Mouse (Mus musculus) small intestine, adult 2 months (tissue): ENCODE results near the gene Rab37. TPM values are rescaled to one million over a fixed set of nuclear protein-coding genes. Genes with fewer than 3 reads are reported as not detected.
A peak's percentile ranks its signal among the peaks of the same experiment; 100 is the strongest.

Source experiments
- H3K27ac ChIP-seq: fragments of 200-500 bp; 2 replicates; pipeline ENCODE4 v1.5.1; 2012; ENCODE audit warnings: low read depth, low read length, control low read depth, inconsistent platforms; ENCODE audit not compliant: insufficient read depth
- H3K27me3 ChIP-seq: fragments of 200-500 bp; 2 replicates; pipeline ENCODE4 v1.6.1; 2012; ENCODE audit warnings: mild to moderate bottlenecking, moderate library complexity, low read length, inconsistent platforms; ENCODE audit not compliant: control insufficient read depth, insufficient read depth
- H3K36me3 ChIP-seq: fragments of 200-500 bp; 2 replicates; pipeline ENCODE4 v1.6.1; 2012; ENCODE audit warnings: mild to moderate bottlenecking, low read length, control low read depth, inconsistent platforms; ENCODE audit not compliant: control insufficient read depth, insufficient read depth
- H3K4me1 ChIP-seq: fragments of 200-500 bp; 2 replicates; pipeline ENCODE4 v1.6.1; 2012; ENCODE audit warnings: low read length, inconsistent platforms, mixed read lengths; ENCODE audit not compliant: control insufficient read depth, insufficient read depth, insufficient read length
- H3K4me3 ChIP-seq: fragments of 200-500 bp; 2 replicates; pipeline ENCODE4 v1.5.1; 2012; ENCODE audit warnings: low read depth, mild to moderate bottlenecking, control low read depth, inconsistent platforms, low read length, moderate library complexity
- CTCF ChIP-seq: fragments of 200-500 bp; IDR thresholded peaks from 2 replicates; pipeline ENCODE4 v1.5.1; 2012; ENCODE audit warnings: low read depth, mild to moderate bottlenecking, control low read depth, inconsistent platforms, low read length, moderate library complexity, mixed read lengths; ENCODE audit not compliant: insufficient replicate concordance, insufficient read length; ENCODE audit errors: extremely low read depth
- POLR2A ChIP-seq: fragments of 200-500 bp; IDR thresholded peaks from 2 replicates; pipeline ENCODE4 v1.6.1; 2012; ENCODE audit warnings: low read depth, mild to moderate bottlenecking, control low read depth, inconsistent platforms, low read length, moderate library complexity
- WGBS: fragments of 180-500 bp; shearing (Covaris S2); methylation state at CpG from one replicate; pipeline ENCODE4 v1.1.7; 2018; 5-methylcytosine and 5-hydroxymethylcytosine counted together
- polyA plus RNA-seq: library from polyadenylated mRNA; depleted of rRNA; stranded (reverse); fragments of >200 nt; gene quantifications from 2 replicates; pipeline ENCODE4 v1.2.3, GENCODE M21; 2012

The Rab37 gene
- polyA plus RNA-seq, 1 experiment: 2.2 TPM

GRCm38 (mm10) chr11:115187224-115187639 is 96.0 kb downstream of the Rab37 start, which contains the start of gene Tmem104:
Gene Tmem104, plus strand, starts transcription at chr11:115187487.
- Histone ChIP-seq H3K36me3 (peaks cover 12% of the 10 kb centered on the region), H3K4me1 (peaks cover 22% of the 10 kb centered on the region), H3K4me3 (peak within 1 kb of the TSS; percentile 83), H3K27me3 (no peaks in the 10 kb centered on the region), H3K27ac (peak within 1 kb of the TSS; percentile 79)
- peak; percentile 83; the same call in 1 of the 2 replicates for TF ChIP-seq POLR2A
- TF ChIP-seq CTCF: no peak
- WGBS: under 1% methylated on average over 39 of the region's 39 CpGs

GRCm38 (mm10) chr11:115187693-115188092 is 96.5 kb downstream of the Rab37 start, which contains the start of gene Nat9:
Gene Nat9, minus strand, starts transcription at chr11:115187859.
- no peaks in the 10 kb centered on the region for H3K27me3 ChIP-seq
- H3K4me1 ChIP-seq: peaks cover 19% of the 10 kb centered on the region
- 8% methylated on average over 12 of the region's 12 CpGs for WGBS
- peaks cover 9% of the 10 kb centered on the region for H3K36me3 ChIP-seq
- TF ChIP-seq POLR2A (no peak), CTCF (no peak)
- H3K4me3 ChIP-seq: peak within 1 kb of the TSS; percentile 83
- H3K27ac ChIP-seq: peak within 1 kb of the TSS; percentile 79

GRCm38 (mm10) chr11:115188539-115189231 is 97.5 kb downstream of the Rab37 start:
- H3K27ac ChIP-seq: peak overlapping the region; percentile 34; the same call in 1 of the 2 replicates
- H3K36me3 ChIP-seq: 0 out of 2 replicates have a peak, but pooled peaks cover 1% of the 10 kb centered on the region
- 80% methylated on average over 13 of the region's 13 CpGs for WGBS
- peaks cover 13% of the 10 kb centered on the region for H3K4me1 ChIP-seq
- TF ChIP-seq CTCF: no peak
- TF ChIP-seq POLR2A: no peak
- H3K27me3 ChIP-seq: no peaks in the 10 kb centered on the region
- 0 out of 2 replicates have a peak overlapping the region, but pooled peaks have one; percentile 11 for H3K4me3 ChIP-seq

- H3K36me3 ChIP-seq: 0 out of 2 replicates have a peak, but pooled peaks cover 1% of the 10 kb centered on the region
- no peak for TF ChIP-seq POLR2A
- TF ChIP-seq CTCF: no peak
- peak overlapping the region; percentile 34; the same call in 1 of the 2 replicates for H3K27ac ChIP-seq
- 87% methylated on average over 6 of the region's 6 CpGs for WGBS
- H3K27me3 ChIP-seq: no peaks in the 10 kb centered on the region
- H3K4me3 ChIP-seq: 0 out of 2 replicates have a peak overlapping the region, but pooled peaks have one; percentile 11
- H3K4me1 ChIP-seq: peaks cover 12% of the 10 kb centered on the region
Observed at GRCm38 (mm10) chr11:115189304-115189703, 98.1 kb downstream of the Rab37 start.

- H3K4me1 ChIP-seq: peaks cover 5% of the 10 kb centered on the region
- TF ChIP-seq POLR2A (no peak), CTCF (no peak)
- H3K27ac ChIP-seq: no peak overlapping the region; the same call in 1 of the 2 replicates
- H3K4me3 ChIP-seq: no peak overlapping the region
- no peaks in the 10 kb centered on the region for H3K27me3 ChIP-seq
- peaks cover 3% of the 10 kb centered on the region; the same call in 1 of the 2 replicates for H3K36me3 ChIP-seq
- WGBS: 58% methylated on average over 9 of the region's 9 CpGs
Observed at GRCm38 (mm10) chr11:115192180-115192579, 100.9 kb downstream of the Rab37 start.

GRCm38 (mm10) chr11:115194693-115195092 is 103.5 kb downstream of the Rab37 start:
- H3K4me1 ChIP-seq: peaks cover 5% of the 10 kb centered on the region
- no peak for TF ChIP-seq CTCF
- H3K27me3 ChIP-seq: no peaks in the 10 kb centered on the region
- peaks cover 10% of the 10 kb centered on the region for H3K36me3 ChIP-seq
- H3K27ac ChIP-seq: no peak overlapping the region
- no peak overlapping the region for H3K4me3 ChIP-seq
- 68% methylated on average over 6 of the region's 6 CpGs for WGBS

- Histone ChIP-seq H3K27ac (no peak overlapping the region), H3K36me3 (peaks cover 9% of the 10 kb centered on the region), H3K4me3 (no peak overlapping the region), H3K27me3 (no peaks in the 10 kb centered on the region), H3K4me1 (peaks cover 5% of the 10 kb centered on the region)
- TF ChIP-seq POLR2A (no peak), CTCF (no peak)
- WGBS: 68% methylated on average over 5 of the region's 5 CpGs
Observed at GRCm38 (mm10) chr11:115195933-115196332, 104.7 kb downstream of the Rab37 start.
